ENCODE assay signal across 25 mouse cellular contexts in the genomic region with DNA sequence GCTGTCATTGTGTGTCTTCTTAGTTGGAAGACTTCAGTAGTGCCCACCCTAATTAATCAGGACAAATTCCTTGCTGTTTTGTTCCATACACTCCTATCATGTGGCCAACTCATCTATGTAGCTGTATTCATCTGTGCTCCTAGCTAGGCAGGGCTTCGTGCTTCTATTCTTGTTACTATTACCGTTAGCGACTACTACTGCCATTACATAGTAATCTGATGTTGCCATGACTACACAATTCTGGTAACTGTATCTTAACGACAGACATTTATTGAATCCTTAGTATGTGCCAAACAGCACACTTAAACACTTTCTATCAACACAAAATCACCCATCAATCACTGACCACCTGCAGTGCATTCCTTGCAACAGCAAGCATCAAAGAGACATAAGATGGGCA.
"Had no signal": no experiment of that assay in that cellular context is flagged by ENCODE, and none has a peak within 500 bp of the region (broad histone marks: within the 10 kb centered on the region; RNA-seq: fewer than 3 reads in every experiment).

No protein-coding gene starts in this region.

- H3K27me3 ChIP-seq: limb, embryonic 13.5 days; liver, embryonic 12.5 days; liver, embryonic 15.5 days; lung, embryonic 15.5 days; megakaryocyte, embryonic 14.5 days; midbrain, embryonic 13.5 days; neural tube, embryonic 12.5 days; neural tube, embryonic 15.5 days had no signal

- H3K4me1 ChIP-seq: limb, embryonic 10.5 days; limb, embryonic 13.5 days; liver, embryonic 12.5 days; liver, embryonic 15.5 days; lung, embryonic 15.5 days; megakaryocyte, embryonic 14.5 days; midbrain, embryonic 10.5 days; midbrain, embryonic 13.5 days; neural tube, embryonic 12.5 days; neural tube, embryonic 15.5 days had no signal

- H3K4me3 ChIP-seq: layer of hippocampus, adult 2 months; limb, embryonic 10.5 days; limb, embryonic 13.5 days; liver, embryonic 12.5 days; liver, embryonic 15.5 days; lung, embryonic 15.5 days; megakaryocyte, embryonic 14.5 days; midbrain, embryonic 10.5 days; midbrain, embryonic 13.5 days; neural tube, embryonic 12.5 days; neural tube, embryonic 15.5 days had no signal

- H3K9ac ChIP-seq: limb, embryonic 13.5 days; liver, embryonic 12.5 days; liver, embryonic 15.5 days; lung, embryonic 15.5 days; midbrain, embryonic 13.5 days; neural tube, embryonic 12.5 days; neural tube, embryonic 15.5 days had no signal

- DNase-seq: kidney, postnatal 25 days; layer of hippocampus, adult 9-11 months; liver; lung, adult 18-20 months; lung, postnatal 10 days; lung, postnatal 36 days; right cerebral cortex, adult 18-20 months; right cerebral cortex, postnatal 14 days; right cerebral cortex, postnatal 4 days; thymus, adult 2 months; thymus, postnatal 14 days; thymus, postnatal 4 days had no signal

- H3K9me3 ChIP-seq: limb, embryonic 10.5 days; limb, embryonic 13.5 days; liver, embryonic 12.5 days; liver, embryonic 15.5 days; lung, embryonic 15.5 days; midbrain, embryonic 10.5 days; midbrain, embryonic 13.5 days; neural tube, embryonic 12.5 days; neural tube, embryonic 15.5 days had no signal

- H3K36me3 ChIP-seq: limb, embryonic 10.5 days; limb, embryonic 13.5 days; liver, embryonic 12.5 days; liver, embryonic 15.5 days; lung, embryonic 15.5 days; midbrain, embryonic 10.5 days; midbrain, embryonic 13.5 days; neural tube, embryonic 12.5 days; neural tube, embryonic 15.5 days had no signal

- H3K4me2 ChIP-seq: limb, embryonic 13.5 days; liver, embryonic 12.5 days; liver, embryonic 15.5 days; lung, embryonic 15.5 days; midbrain, embryonic 13.5 days; neural tube, embryonic 12.5 days; neural tube, embryonic 15.5 days had no signal

- ATAC-seq: liver, embryonic 12.5 days; midbrain, embryonic 13.5 days had no signal

- H3K27ac ChIP-seq: kidney, postnatal 0 days; layer of hippocampus, adult 2 months; limb, embryonic 10.5 days; limb, embryonic 13.5 days; liver, embryonic 12.5 days; liver, embryonic 15.5 days; lung, embryonic 15.5 days; midbrain, embryonic 10.5 days; midbrain, embryonic 13.5 days; neural tube, embryonic 12.5 days; neural tube, embryonic 15.5 days; stomach, postnatal 0 days had no signal
